Mouse (Mus musculus) erythroblast, embryonic 14.5 days (primary cell): ENCODE data around the gene Avl9.

Experiments used
- GATA1 ChIP-seq: IDR thresholded peaks from 2 replicates; pipeline ENCODE4 v1.6.1; 2012; ENCODE audit warnings: low read length, inconsistent platforms, mixed read lengths
- TAL1 ChIP-seq: IDR thresholded peaks from 3 replicates; pipeline ENCODE4 v1.6.1; 2012; ENCODE audit warnings: low read length, inconsistent platforms, mixed read lengths

DNA sequence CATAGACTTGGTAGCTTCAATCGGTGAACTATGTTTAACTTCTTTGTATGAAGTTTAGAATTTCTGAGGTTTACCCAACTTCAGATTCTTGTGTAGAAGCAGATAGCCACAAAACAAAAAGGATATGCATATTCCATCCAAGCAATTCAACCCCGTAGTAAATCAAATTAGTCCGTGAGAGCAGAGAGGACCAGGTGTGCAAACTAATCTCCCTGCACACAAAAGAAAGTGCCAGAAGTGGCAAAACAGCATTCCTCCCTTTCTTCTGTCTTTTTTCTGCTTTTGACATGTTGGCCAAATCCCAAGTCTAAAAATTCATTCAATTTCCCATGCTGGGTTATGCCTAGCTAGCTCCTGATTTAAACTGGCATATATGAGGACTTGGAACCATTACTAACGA is 22.3 kb upstream of the Avl9 start:
- no peak for TF ChIP-seq GATA1
- TF ChIP-seq TAL1, result no peak
